Mouse (Mus musculus) testis, adult 2 months (tissue): Measurements from ENCODE around the gene Tnc. TPM values are rescaled to one million over a fixed set of nuclear protein-coding genes. Genes with fewer than 3 reads are reported as not detected.

Experiments
- H3K27ac ChIP-seq: fragments of 200-500 bp; 2 replicates; pipeline ENCODE4 v1.5.1; 2012; ENCODE audit warnings: low read depth, low read length; ENCODE audit not compliant: control insufficient read depth, insufficient read depth
- H3K27me3 ChIP-seq: fragments of 200-500 bp; 2 replicates; pipeline ENCODE4 v1.6.1; 2012; ENCODE audit warnings: mild to moderate bottlenecking, low read length, moderate library complexity; ENCODE audit not compliant: control insufficient read depth, insufficient read depth
- H3K36me3 ChIP-seq: fragments of 200-500 bp; 2 replicates; pipeline ENCODE4 v1.6.1; 2012; ENCODE audit warnings: mild to moderate bottlenecking, low read length; ENCODE audit not compliant: control insufficient read depth, insufficient read depth
- H3K4me1 ChIP-seq: fragments of 200-500 bp; 2 replicates; pipeline ENCODE4 v1.6.1; 2012; ENCODE audit warnings: low read length; ENCODE audit not compliant: control insufficient read depth, insufficient read depth
- H3K4me3 ChIP-seq: fragments of 200-500 bp; 2 replicates; pipeline ENCODE4 v1.5.1; 2012; ENCODE audit warnings: low read depth, mild to moderate bottlenecking, low read length, moderate library complexity, mixed read lengths; ENCODE audit not compliant: control insufficient read depth
- CTCF ChIP-seq: fragments of 200-500 bp; IDR thresholded peaks from 2 replicates; pipeline ENCODE4 v1.5.1; 2012; ENCODE audit warnings: low read depth, mild to moderate bottlenecking, inconsistent platforms, low read length, moderate library complexity; ENCODE audit not compliant: control insufficient read depth, insufficient read depth, insufficient replicate concordance
- POLR2A ChIP-seq: fragments of 200-500 bp; IDR thresholded peaks from 2 replicates; pipeline ENCODE4 v1.6.1; 2012; ENCODE audit warnings: low read depth, mild to moderate bottlenecking, inconsistent platforms, low read length, moderate library complexity; ENCODE audit not compliant: control insufficient read depth
- polyA plus RNA-seq: library from polyadenylated mRNA; depleted of rRNA; stranded (reverse); fragments of >200 nt; gene quantifications from 2 replicates; pipeline ENCODE4 v1.2.3, GENCODE M21; 2012; rRNA removed

The Tnc gene
- polyA plus RNA-seq, 1 experiment: 0.57 TPM

GRCm38 (mm10) chr4:63917181-63917580 is 129.6 kb downstream of the Tnc start:
- no peak overlapping the region for H3K27ac ChIP-seq
- no peak for TF ChIP-seq POLR2A
- no peak for TF ChIP-seq CTCF
- no peaks in the 10 kb centered on the region for H3K36me3 ChIP-seq
- H3K4me1 ChIP-seq: no peaks in the 10 kb centered on the region
- H3K4me3 ChIP-seq: no peak overlapping the region
- H3K27me3 ChIP-seq: no peaks in the 10 kb centered on the region

- Histone ChIP-seq H3K27me3 (no peaks in the 10 kb centered on the region), H3K27ac (no peak overlapping the region), H3K36me3 (no peaks in the 10 kb centered on the region), H3K4me3 (no peak overlapping the region), H3K4me1 (no peaks in the 10 kb centered on the region)
- TF ChIP-seq POLR2A (no peak), CTCF (no peak)
These were observed 130.1 kb downstream of the Tnc start for GRCm38 (mm10) chr4:63916753-63917152.

GRCm38 (mm10) chr4:63916288-63916687 is 130.5 kb downstream of the Tnc start:
- no peak overlapping the region for H3K4me3 ChIP-seq
- no peaks in the 10 kb centered on the region for H3K27me3 ChIP-seq
- no peaks in the 10 kb centered on the region for H3K36me3 ChIP-seq
- no peaks in the 10 kb centered on the region for H3K4me1 ChIP-seq
- TF ChIP-seq CTCF: no peak
- no peak for TF ChIP-seq POLR2A
- H3K27ac ChIP-seq: no peak overlapping the region

Other genes starting within 250 kb of the Tnc start
- 0.02 TPM in 1 of 2 replicates, not detected in the other for gene Tnfsf8, start 185.7 kb downstream of the Tnc start, polyA plus RNA-seq